Mouse (Mus musculus): ENCODE measurements around the gene Cd27.

Gene Cd27

DNA sequence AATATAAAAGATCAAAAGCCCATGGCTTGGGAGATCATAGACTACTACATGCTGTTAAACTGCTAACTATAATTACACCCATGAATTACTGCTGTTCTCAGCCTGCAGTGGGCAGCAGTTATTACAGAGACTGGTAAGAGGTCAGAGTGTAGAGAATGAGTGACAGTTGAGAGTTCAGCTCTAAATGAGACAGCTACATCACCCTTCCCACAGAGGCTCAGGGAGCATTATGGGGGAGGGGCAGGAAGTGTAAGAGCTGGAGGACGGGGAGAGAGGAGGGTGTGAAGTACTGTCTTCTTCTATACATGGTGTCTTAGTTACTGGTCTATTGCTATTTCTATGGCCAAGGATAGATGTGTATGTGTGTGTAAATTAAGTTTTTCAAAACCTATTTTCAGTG lies 7.7 kb upstream of the Cd27 start:
- DNase-seq, result no peak

DNA sequence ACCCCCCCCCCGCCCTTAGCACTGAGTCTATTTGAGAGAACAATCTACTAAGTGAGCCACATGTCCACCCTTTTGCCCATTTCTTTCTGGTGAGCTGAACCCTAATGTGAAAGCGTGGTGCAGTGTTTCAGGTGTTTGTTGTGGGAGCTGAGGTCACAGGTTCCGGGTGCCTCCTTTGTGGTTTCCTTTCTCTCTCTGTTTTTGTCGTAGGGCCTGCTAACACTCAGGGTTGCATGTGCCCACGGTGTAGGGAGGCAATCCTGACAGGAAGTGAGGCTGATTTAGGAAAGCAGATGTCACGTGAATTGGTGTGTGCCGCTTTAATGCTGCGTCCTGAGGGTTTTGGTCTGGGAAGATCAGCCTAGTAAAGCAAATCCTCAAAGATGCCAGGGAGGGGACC lies 4.8 kb upstream of the Cd27 start:
- DNase-seq, result no peak

DNA sequence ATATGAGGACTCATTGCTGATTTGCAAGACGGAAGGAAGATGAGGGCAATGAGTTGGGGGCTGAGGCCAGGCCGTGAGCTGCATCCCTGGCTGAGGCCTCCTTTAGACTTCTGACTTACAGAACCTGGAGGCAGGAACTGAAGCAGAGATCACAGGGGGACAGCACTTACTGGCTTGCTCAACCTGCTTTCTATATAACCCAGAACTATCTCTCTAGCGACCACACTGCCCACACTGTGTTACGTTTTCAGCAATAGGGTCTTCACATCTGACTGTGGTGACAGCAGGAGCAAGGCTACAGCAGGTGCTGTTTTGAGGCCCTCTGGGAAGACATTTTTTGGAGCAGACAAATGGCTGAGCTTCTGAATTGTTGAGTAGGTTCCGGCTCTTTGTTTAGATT lies 3.8 kb upstream of the Cd27 start:
- DNase-seq, result no peak

DNA sequence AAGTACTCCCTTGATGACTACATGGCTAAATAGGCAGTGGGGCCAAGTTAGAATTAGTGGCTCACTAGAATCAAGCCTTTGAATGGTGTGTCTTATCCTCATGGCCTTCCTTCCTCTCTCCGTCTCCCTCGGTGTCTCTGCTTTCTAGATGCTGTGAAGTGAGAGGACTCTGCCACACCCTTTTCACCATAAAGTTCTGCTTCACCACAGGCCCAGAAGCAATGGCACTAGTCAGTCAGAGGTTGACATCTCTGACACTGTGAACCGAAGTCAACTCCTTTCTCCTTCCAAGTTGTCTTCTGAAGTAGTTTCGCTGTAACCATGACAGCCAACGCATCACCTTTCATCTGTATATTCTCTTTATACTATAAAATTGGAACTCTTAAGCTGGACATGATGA lies 2.7 kb upstream of the Cd27 start:
- no peak for DNase-seq

DNA sequence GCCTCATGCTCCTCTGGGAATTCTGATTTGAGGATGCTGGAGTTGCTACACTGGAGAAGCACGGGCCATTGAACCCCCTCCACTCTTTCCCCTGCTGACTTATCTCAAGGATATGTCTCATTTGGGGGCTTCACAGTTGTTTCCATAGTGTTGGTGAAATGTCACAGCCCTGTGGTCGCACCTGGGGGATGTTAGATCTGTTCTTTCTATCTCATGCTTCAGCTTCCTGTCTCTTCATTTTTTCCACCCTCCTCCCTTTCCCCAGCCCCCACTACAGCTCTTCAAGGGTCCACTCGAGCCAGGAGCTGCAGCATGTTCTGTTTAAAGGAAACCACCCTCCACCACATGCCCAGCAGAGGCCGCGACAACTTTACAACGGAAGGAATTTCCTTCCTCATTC lies 1.6 kb upstream of the Cd27 start:
- DNase-seq, result no peak

DNA sequence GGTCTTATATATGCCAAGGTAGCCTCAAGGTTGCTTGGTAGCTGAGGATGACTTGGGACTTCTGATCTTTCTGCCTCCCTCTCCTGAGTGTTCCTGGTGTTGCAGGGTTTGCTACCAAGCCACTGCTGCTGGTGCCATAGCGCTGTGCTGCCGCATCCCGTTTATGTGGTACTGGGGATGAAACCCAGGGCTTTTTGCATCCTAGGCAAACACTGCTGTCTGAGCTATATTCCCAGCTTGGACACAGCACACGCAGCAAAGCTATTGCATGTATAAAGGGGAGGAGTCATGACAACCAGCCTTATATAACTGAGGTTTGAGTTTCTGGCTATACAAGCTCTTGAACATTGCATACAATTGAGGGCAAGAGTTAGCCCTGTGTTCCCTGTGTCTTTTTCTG lies 611 bp upstream of the Cd27 start:
- DNase-seq, result no peak

DNA sequence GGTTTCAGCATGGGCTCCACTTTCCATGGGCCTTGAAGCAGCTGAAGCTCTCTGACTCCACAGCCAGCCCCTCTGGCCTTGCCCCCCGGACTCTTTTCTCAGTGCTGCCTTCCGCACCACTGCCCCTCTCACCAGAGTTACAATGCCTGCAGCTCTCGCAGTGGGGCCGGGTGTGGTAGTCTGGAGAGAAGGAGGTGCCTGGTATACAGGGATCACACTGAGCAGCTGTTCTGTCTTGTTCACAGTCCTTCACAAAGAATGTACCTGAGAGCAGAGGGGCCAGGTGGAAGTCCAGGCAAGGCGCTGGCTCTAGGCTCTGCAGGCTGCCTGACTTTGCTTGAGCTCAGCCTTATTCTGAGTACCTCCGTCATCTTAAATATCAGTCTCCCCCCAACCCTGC lies 469 bp downstream of the Cd27 start:
- DNase-seq, result no peak

DNA sequence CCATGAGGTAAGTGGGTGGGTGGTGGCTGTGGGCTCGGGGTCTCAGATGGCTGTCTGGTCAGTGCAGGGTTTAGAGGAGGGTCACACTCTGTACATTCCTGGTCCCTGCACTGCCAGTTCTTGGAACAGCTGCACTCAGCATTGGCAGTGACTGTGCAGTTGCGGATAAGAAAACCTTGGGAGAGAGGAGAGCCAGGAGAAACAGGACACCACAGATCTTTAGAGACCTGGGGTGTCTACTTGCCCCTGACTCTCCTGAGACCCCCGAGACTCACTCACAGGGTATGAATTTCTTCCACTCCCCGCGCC lies 2.3 kb downstream of the Cd27 start:
- no peak for DNase-seq

DNA sequence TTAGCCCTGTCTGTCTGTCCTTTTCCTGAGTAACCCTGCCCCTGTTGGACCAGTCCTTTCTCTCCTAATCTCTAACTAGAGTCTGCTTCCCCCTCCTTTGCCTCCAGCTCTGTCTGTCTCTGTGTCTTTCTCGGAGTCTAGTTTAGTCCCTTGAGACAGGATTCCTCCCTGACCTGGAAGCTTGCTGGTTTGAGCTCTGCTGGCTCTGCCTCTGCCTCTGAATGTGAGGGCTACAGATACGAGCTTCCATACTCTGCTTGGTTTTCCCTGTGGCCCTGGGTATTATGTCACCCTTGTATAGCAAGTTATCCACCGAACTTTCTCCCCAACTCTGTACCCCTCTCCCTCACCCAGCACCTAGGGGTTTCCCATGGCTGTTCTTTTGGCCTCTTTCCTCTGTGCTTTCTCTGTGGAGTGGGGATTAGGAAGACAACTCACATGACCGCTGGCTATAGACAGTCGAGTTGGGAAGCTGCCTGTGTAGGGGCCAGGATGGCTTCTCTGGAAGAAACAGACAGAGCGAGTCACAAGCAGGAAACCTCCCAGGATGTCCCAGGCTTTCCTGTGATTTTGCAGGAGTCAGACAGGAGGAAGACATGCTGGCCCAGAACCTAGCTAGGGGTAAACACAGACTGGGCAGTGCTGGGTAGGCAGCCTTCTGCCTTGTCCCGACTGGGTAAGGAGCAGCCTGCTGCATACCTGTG lies 2.8 kb downstream of the Cd27 start:
- no peak for DNase-seq

DNA sequence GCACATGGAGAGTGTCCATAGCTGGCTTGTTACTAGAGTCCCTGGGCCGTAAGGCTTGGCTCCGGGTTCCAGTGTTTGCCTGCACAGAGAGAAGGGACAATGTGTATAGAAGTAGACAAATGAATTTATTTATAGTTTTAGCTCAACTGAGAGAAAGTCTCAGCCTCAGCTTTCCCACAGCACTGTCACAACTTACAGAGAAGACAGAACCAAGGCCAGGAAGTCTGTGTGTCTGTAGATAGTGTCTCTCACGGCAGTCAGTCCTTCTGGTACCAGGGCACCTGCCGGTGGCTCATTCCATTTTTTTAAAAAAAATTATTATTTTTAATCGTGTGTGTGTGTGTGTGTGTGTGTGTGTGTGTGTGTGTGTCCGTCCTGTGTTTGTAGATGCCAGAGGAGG lies 4.3 kb downstream of the Cd27 start:
- no peak for DNase-seq

DNA sequence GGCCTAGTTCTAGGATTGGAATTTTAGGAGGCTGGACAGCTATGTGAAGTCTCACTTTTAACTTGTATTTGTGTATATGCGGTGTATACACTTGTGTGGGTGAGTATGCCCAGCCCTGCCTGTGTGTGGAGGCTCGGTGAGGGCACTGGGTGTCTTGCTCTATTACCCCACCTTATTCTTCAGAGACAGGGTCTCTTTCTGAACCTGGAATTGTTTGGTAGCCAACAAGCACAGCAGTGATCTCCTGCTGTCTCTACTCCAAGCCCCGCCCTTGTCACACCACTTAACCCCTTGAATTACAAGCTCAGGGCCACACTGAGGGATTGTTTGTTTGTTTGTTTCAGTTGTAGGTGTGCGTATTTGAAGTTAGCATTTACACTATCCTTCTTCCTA lies 4.8 kb downstream of the Cd27 start:
- DNase-seq, result no peak

DNA sequence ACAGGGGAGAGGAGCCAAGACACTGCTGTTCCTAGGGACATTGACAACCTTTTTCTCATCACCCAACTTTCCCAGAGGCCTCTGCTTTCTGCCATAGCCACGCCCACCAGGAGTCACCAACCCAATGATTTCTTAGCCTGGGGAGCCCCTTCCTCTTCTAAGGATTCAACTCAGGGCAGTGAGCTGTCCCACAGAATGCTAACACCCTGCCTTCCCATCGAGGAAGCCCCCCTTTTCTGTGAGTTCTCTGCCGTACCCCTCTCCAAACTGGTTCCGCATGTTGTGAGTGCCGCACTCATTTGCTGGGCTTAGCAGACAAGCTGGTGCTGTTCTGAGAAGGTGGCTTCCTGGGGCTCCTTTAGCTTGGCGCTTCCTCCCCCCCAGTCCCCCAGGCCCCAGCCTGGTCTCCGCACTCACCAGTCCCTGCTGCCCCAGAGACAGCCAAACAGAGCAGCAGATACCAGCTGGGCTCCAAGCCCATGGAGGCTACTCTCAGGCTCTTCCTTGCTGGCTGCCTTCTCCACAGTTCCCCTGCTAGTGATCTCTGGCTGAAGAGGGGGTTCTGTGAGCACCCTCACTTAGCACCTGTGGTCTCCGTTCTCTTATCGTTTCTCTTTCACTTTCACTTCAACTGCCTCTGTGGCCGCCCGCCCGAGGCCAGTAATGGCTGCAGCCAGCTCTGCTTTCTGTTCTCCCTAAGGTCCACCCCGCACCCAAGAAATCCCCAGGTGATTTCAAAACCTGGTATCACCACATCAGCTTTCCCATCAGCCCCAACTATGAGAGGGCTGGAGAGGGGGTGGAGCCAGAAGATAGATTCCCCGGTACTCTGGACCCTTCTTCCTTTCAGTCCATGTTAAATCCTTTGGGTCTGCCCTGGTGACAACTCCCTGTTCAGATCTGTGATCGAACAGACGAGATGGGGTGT lies 5.4 kb downstream of the Cd27 start, which contains the start of gene Tapbpl:
Tapbpl (minus strand) TSS at position 744 of the 928 bp plus-strand sequence.
- DNase-seq, result no peak

DNA sequence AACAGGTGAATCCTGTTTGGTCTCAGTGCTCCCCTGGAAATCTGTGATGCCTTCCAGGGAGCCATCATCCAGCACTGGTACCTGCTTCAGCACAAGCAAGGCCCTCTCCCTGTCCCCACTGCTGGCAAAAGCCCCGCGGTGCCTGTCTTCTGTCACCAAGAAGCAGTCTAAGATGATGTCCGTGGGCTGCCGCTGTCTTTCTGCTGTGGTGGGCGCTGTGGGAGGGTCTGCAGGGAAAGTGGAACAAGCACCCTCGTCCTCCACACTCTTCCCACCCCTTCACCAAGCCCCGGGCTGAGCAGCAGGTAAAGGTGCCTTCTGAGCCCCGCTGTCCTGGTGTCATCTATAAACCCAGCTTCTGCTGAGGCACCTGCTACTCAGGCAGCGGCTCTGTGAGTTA lies 6.2 kb downstream of the Cd27 start:
- DNase-seq, result no peak

DNA sequence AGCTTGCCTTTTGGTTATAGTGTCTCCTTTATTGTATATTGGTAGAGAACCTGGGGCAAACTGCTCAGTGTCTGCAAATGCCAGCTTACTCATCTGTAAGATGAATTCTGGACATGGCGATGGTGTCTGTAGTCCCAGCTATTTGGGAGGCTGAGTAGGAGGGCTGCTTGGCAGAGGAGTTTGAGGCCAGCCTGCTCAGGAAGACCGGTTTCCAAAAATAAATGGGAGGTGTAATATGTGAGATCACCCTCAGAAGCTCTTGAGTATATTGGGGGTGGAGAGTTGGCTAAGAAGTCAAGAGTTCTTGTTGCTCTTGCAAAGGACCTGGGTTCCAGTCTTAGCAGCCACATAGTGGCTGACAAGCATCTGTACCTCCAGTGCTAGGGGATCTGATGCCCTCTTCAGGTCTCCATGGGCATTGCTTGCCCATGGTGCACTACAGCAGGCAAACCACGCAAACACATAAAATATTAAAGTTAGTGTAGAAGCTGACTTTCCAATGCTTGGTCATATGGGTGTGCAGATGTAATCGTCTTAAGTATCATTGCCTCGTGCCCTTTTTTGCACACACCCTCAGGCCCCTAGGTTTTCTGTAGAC lies 11.2 kb downstream of the Cd27 start:
- no peak for DNase-seq

DNA sequence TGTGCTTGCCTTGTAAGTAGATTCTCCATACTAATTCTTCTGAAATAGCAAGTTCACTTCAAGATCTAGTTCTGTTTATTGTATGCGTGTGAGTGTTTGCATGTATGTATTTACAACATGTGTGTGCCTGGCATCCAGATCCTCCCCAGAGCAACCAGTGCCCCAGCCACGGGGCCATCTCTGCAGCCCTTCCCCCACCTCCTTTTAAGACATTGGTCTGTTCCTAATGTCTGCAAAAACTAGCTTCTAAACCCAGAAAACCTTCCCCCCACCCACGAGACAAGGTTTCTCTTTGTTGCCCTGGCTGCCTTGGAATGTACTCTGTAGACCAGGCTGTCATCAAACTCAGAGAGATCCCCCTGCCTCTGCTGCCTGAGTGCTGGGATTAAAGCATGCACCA lies 14.2 kb downstream of the Cd27 start:
- no peak for DNase-seq

DNA sequence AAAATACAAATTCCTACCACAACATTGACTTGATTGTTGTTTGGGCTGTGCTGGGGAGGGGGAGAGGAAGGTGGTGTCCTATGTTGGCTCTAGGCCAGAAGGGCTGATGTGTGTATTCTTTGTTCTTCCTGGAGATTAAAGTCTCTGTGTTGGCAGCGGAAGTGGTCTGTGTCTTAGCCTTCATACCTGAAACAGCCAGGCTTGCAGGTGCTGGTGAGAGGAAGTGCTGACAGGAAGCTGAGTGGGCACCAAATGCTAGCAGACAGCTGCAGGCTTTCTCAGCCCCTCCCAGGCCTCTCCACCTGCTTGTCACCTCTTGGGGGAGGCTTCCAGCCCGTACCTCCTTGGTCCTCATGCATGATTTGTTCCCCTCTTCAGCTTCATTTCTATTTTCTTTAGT lies 14.7 kb downstream of the Cd27 start:
- no peak for DNase-seq

DNA sequence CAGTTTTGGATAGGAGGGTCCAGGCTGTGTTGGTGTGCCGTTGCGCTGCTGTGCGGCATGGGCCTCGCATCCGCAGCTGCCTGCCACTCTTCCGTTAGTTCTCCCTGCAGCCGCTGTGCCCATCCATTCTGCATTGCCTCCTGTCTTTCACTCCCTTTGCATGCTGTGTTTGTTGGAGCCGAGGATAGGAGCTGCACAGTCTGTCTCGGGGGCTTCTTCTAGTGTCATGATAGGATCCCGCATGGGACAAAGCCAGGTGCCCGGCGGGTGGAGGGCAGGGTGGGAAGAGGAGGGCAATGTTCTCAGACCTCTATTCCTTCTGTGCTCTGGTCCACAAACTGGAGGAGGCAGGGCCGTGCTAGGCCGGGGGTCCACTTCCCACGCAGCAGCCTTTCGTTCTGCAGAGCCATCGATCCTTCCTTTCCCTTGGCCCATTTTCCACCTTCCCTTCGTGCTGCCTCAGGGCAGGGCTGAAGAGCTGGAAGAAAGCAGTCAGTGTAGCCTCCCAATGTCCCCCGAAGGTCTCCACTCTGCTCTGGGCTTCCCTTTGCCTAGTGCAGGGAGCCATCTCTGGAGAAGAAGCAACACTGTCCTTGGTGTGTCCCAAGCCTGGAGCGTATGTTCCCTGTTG lies 15.6 kb downstream of the Cd27 start:
- DNase-seq, result no peak

DNA sequence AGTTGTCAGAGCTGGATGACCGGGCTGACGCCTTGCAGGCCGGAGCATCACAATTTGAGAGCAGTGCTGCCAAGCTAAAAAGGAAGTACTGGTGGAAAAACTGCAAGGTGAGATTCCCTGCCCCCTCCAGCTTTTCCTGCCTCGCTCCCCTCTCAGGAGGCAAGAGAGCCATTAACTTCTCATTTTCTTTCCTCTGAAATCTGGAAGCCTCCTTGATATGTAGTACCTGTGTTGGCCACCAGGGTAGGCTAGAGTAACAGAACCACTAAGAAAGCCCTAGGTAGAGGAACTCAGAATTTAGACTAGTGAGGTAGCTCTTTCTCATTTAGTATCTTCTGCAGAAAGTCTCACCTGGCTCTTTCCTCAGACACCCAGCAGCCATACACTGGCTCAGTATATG lies 17.8 kb downstream of the Cd27 start:
- DNase-seq, result peak; percentile 66

DNA sequence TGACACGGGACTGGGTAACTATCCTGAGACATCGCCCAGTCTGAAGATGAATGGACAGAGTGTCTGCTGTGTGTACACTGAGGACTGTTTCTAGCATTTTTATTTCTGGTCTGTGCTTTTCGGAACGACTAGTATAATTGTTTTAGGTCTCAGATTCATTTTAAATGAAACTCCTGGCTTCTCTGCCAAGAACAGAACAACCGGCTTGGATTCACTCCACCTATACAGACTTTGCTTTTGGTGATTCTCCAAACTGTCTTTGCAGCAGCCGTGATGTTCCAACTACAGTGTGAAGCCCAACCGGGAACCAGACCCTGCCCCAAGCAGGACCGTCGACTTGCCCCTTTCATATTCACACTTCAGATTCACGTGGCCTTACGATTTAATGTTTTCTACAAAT lies 18.9 kb downstream of the Cd27 start:
- no peak for DNase-seq

DNA sequence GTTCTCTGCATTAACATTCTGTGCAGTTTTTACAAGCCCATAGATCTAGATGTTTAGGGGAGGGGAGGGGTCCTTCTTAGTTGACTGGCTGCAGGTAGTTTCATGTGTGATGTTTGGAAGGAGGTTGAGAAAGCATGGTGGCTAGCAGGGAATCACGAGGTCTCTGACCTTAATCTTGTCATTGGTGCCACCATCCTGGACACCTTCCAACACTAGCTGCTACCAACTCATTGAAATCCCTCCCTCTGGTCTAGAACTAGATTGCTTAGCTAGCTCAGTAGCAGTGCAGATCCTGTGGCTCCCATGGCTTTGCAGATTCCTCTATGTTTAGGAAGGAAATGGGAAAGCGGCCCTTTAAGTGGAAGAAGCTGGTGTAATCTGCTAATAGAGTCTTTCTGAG lies 19.9 kb downstream of the Cd27 start:
- DNase-seq, result no peak

DNA sequence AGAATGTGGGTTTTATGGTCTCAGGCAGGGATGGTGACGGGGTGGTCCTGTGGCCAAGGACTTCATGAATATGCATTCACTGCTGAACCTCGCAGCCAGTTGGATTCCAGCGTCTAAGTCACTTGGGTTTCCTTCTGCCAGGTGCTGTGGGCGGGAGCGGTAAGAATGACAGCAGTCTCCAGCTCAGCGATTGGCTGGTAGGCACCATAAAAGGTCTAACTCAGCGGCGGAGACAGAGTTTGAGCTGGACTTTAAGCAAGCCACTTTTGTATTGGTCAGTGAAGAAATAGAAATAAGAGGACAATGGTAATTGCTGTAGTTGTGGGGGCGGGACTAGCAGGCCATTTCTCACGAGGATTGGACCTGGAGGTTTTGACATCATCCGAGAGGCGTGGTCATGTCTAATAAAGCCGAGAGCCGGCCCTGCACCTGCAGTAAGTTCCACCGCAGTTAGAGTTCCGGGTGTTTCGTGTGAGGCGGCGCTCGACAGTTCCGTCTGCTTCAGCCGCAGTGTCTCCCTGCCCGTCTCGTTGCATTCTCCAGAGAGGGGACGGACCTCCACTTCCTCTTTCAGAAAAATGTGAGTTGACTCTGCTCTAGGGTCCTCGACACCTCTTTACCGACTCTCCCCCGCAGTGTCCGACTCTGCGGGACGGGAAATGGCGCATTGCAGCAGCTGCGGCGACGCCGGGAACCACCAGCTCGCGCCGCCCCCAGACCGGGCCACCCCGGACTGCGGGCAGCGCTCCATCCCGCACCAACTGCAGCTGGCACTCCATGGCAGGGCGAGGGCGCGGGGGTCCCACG lies 21.5 kb downstream of the Cd27 start, which contains the start of gene Vamp1:
Vamp1 (plus strand) TSS at position 404 of the 807 bp plus-strand sequence.
- peak; percentile 86 for DNase-seq

DNA sequence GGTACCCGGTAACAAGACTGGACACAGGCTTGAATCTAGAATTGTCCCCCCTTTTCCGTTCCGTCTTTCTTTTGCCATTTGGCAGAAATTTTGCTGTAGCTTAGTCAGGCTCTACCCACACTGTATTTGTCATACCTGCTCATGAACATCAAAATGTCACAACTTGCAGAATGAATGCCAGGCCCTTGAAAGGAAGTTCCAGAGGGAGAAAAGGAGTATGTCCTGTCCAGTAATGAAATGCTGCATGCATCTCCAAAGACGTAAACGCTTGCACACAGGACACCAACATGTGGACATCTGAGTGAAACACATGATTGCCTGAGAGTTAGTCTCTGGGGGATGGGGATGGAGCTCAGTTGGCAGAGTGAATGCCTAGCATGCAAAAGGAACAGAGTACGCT lies 23.1 kb downstream of the Cd27 start:
- DNase-seq, result no peak

DNA sequence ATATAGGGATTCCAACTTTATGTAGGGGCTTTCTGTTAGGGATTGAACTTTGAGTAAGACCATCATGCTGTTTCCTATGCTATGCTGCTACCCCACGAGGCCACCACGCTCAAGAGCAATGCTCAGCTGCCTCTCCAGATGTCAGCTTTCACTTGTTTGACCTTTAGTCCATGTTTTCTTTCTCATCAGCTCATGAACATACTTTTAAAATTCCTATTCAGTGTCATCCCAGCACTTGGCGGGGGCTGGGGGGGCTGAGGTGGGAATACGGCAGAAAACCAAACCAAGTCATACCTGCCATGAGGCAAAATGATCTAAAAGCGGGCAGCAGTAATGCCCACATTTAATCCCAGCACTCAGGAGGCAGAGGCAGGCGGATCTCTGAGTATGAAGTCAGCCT lies 23.7 kb downstream of the Cd27 start:
- DNase-seq, result no peak

Data from right cerebral cortex, postnatal 14 days (tissue).